Mouse (Mus musculus) midbrain, embryonic 11.5 days (tissue): Measurements from ENCODE around the gene Shc1. TPM values are rescaled to one million over a fixed set of nuclear protein-coding genes. Genes with fewer than 3 reads are reported as not detected.

Experiments used
- ATAC-seq: fragments of 200-750 bp; cut with Nextera tagmentation; 2 replicates; pipeline ENCODE4 v1.8.0; 2017; ENCODE audit warnings: moderate TSS enrichment, moderate library complexity; ENCODE audit not compliant: low FRiP score
- DNase-seq: peaks from one replicate; pipeline ENCODE4 v3.0.0; 2015; ENCODE audit warnings: low spot score; ENCODE audit errors: missing footprints
- H3K27ac ChIP-seq: fragments of 300-500 bp; sonication (generic); 2 replicates; pipeline ENCODE4 v1.5.1; 2014; ENCODE audit warnings: low read depth, low read length
- H3K27me3 ChIP-seq: fragments of 300-500 bp; sonication (generic); 2 replicates; pipeline ENCODE4 v1.6.1; 2014; ENCODE audit warnings: mild to moderate bottlenecking, low read length, moderate library complexity, mixed read lengths; ENCODE audit not compliant: control insufficient read depth, insufficient read depth
- H3K36me3 ChIP-seq: fragments of 300-500 bp; sonication (generic); 2 replicates; pipeline ENCODE4 v1.6.1; 2014; ENCODE audit warnings: mild to moderate bottlenecking, low read length, moderate library complexity, mixed read lengths; ENCODE audit not compliant: control insufficient read depth, insufficient read depth
- H3K4me1 ChIP-seq: fragments of 300-500 bp; sonication (generic); 2 replicates; pipeline ENCODE4 v1.6.1; 2014; ENCODE audit warnings: low read length; ENCODE audit not compliant: control insufficient read depth, insufficient read depth
- H3K4me2 ChIP-seq: fragments of 300-500 bp; sonication (generic); 2 replicates; pipeline ENCODE4 v1.6.1; 2014; ENCODE audit warnings: mild to moderate bottlenecking, moderate library complexity
- H3K4me3 ChIP-seq: fragments of 300-500 bp; sonication (generic); 2 replicates; pipeline ENCODE4 v1.5.1; 2014; ENCODE audit warnings: low read depth, low read length
- H3K9ac ChIP-seq: fragments of 300-500 bp; sonication (generic); 2 replicates; pipeline ENCODE4 v1.6.1; 2014; ENCODE audit warnings: low read length
- H3K9me3 ChIP-seq: fragments of 300-500 bp; sonication (generic); 2 replicates; pipeline ENCODE4 v1.6.1; 2016; ENCODE audit warnings: low read length; ENCODE audit not compliant: control insufficient read depth
- WGBS: fragments of 180-500 bp; shearing (Covaris S2); extraction: QIAGEN DNeasy Blood & Tissue Kit; methylation state at CpG from one replicate; pipeline ENCODE4 v1.1.7; 2014; 5-methylcytosine and 5-hydroxymethylcytosine counted together
- polyA plus RNA-seq: library from polyadenylated mRNA; unstranded; fragments of >200 nt; fragmentation: Nextera tagmentation; extraction: Ambion mirVana; gene quantifications from 2 replicates; pipeline ENCODE4 v1.2.1, GENCODE M21; 2014

Gene Shc1
- polyA plus RNA-seq, 1 experiment from 2014 or later, result 23.4 TPM

DNA sequence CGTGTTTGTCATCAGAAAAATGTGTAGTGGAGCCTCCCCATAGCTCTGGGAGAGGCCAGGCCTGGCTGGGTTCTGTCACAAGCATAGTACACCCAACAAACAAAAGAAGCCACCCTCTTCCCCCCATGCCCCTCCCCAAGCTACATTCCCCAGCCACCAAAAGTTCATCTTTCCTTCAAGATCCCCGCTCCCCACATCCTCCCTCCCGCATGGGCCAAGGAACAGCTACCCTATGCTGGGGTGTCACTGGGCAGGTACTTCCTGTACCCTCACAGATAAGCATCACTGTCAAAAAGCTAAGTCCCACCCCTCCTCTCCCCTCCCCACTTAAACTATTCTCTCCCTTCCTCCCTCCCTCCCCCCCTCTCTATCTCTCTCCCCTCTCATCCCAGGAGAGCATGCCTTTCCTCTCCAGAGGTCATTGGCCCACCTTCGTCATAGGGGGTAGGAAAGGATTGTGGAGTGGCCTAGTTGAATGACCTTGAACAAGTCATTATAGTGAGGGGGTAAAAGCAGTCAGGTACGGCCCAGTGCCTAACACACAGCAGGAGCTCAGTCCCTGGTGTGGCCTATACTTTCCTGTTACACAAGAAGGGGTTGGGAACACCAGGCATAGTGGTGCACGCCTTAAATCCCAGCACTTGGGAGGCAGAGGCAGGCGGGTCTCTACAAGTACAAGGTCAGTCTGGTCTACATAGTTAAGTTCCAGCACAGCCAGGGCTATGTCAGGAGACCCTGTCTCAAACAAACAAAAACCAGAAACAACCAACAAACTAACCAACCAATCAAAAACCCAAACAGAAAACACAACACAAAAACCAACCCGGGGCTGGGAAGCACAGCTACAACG, 36.0 kb upstream of the Shc1 start:
- Histone ChIP-seq H3K27me3 (no peaks in the 10 kb centered on the region), H3K4me1 (peaks cover 21% of the 10 kb centered on the region), H3K36me3 (no peaks in the 10 kb centered on the region), H3K9me3 (no peaks in the 10 kb centered on the region), H3K4me3 (no peak overlapping the region), H3K9ac (no peak overlapping the region), H3K4me2 (no peak overlapping the region), H3K27ac (no peak overlapping the region)
- DNase-seq, result no peak
- no peak for ATAC-seq
- 90% methylated on average over 9 of the region's 9 CpGs for WGBS

DNA sequence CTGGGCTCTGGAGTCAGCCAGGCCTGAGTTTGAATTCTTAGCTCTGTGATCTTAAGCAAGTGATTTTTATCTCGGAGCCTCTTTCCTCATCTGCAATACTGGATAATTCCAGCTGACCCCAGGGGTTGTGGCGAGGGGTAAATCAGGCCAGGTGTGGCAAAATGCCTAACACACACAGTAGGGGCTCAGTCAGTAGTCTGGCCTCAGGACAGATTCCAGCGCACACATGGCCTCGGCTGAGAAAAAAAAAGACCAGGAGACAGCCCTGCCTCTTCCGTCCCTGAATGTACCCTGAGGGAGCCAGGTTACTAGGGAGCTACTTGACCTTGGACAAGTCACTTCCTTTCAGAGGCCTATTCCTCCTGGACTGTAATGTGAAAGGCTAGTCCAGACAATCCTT, 35.3 kb upstream of the Shc1 start:
- no peak overlapping the region for H3K27ac ChIP-seq
- no peak overlapping the region for H3K9ac ChIP-seq
- no peak for DNase-seq
- H3K27me3 ChIP-seq, result no peaks in the 10 kb centered on the region
- peaks cover 20% of the 10 kb centered on the region for H3K4me1 ChIP-seq
- no peaks in the 10 kb centered on the region for H3K9me3 ChIP-seq
- H3K4me3 ChIP-seq, result no peak overlapping the region
- ATAC-seq, result no peak
- H3K4me2 ChIP-seq, result no peak overlapping the region
- 86% methylated on average over 5 of the region's 5 CpGs for WGBS
- no peaks in the 10 kb centered on the region for H3K36me3 ChIP-seq

DNA sequence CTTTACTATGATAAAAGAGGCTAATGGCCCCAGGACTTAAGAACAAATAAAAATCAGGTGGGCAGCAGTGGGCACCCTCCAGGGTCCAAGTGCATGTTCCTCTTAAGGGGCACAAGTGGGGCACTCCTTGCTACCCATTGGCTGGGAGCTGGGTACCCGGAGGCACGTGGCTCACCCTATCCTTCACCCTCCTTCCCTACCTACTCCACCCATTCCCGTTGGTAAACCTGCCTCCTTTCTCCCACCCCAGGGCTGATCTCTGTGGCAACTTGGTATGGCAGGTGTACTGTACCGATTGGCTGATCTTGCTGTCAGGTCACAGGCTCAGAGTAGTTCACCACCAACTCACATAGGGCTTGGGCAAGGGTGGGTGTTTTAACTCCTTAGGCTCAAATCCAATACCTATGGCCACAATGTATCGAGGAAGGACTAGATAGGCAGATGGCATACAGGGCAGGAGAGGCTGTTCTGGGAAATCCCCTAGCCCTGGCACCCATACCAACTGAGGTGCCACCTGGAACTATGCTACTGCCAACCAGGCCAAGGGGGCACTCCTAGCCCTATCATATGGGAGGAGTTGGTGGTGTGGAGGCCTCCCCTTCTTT, 34.5 kb upstream of the Shc1 start:
- 86% methylated on average over 5 of the region's 5 CpGs for WGBS
- peaks cover 14% of the 10 kb centered on the region for H3K4me1 ChIP-seq
- no peak overlapping the region for H3K4me2 ChIP-seq
- no peak overlapping the region for H3K27ac ChIP-seq
- no peaks in the 10 kb centered on the region for H3K9me3 ChIP-seq
- no peak overlapping the region for H3K4me3 ChIP-seq
- DNase-seq (no peak), ATAC-seq (no peak)
- no peaks in the 10 kb centered on the region for H3K27me3 ChIP-seq
- no peak overlapping the region for H3K9ac ChIP-seq
- no peaks in the 10 kb centered on the region for H3K36me3 ChIP-seq

DNA sequence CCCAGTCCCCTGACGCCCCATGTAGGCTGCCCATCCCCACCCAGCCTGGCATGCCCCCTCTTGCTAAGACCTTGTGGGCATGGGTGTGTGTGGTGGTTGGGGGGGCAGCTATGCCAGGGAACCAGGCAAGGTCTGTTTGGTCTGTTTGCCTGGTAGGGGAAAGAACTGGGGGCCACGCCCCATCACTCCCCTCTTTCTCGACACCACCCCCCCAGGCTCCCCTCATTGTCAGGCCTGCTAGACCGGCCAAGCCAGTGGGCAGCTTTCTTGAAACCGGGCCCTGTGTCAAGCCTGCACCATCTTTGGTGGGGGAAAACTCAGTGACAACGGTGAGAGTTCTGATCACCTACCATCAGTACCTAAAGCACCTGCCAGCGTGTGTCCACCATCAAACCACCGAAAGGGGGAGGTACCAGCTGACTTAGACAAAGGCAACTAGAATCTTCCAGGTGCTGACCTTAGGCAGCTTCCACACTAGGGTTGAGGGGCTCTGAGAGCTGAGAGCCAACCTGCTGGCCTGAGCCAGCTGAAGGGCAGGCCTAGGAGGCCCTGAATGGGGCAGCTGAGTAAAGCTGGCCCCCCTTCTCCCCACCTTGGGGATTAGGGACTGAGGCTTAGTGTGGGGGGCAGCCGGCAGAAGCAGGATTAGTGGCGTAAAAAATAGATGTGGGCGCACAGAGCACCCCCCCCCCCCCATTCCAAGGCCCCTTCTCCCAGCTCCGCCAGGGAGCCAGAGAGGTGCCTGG, 33.7 kb upstream of the Shc1 start:
- H3K9me3 ChIP-seq, result no peaks in the 10 kb centered on the region
- no peaks in the 10 kb centered on the region for H3K36me3 ChIP-seq
- H3K9ac ChIP-seq, result no peak overlapping the region
- H3K4me2 ChIP-seq, result no peak overlapping the region
- H3K4me3 ChIP-seq, result no peak overlapping the region
- ATAC-seq (peak; percentile 47; the same call in 1 of the 2 replicates), DNase-seq (no peak)
- H3K4me1 ChIP-seq, result peaks cover 10% of the 10 kb centered on the region
- H3K27ac ChIP-seq, result no peak overlapping the region
- WGBS, result 47% methylated on average over 12 of the region's 12 CpGs
- no peaks in the 10 kb centered on the region for H3K27me3 ChIP-seq

DNA sequence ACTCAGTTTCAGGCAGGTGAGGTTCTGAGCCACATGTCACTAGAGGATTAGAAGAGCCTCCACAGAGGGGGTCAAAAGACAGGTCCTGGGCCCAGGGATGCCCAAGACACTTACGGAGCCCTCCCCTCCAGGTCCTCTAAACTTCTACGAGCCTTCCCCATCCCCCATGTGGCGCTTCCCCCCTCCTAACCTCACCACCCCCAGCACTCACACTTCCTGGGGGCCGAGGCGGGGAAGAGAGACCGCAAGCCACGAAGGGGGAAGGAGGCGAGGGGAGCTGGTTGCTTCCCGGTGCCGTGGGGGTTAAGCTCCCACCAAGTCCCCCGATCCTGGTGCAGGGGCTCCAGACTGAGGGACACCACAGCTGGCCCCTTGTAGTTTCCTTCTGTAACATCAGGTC, 32.8 kb upstream of the Shc1 start:
- H3K9ac ChIP-seq, result no peak overlapping the region
- H3K36me3 ChIP-seq, result no peaks in the 10 kb centered on the region
- no peak overlapping the region for H3K4me2 ChIP-seq
- WGBS, result 41% methylated on average over 11 of the region's 11 CpGs
- no peak overlapping the region for H3K27ac ChIP-seq
- DNase-seq (no peak), ATAC-seq (no peak)
- H3K27me3 ChIP-seq, result no peaks in the 10 kb centered on the region; the same call in 1 of the 2 replicates
- H3K9me3 ChIP-seq, result no peaks in the 10 kb centered on the region
- peaks cover 10% of the 10 kb centered on the region for H3K4me1 ChIP-seq
- no peak overlapping the region for H3K4me3 ChIP-seq

DNA sequence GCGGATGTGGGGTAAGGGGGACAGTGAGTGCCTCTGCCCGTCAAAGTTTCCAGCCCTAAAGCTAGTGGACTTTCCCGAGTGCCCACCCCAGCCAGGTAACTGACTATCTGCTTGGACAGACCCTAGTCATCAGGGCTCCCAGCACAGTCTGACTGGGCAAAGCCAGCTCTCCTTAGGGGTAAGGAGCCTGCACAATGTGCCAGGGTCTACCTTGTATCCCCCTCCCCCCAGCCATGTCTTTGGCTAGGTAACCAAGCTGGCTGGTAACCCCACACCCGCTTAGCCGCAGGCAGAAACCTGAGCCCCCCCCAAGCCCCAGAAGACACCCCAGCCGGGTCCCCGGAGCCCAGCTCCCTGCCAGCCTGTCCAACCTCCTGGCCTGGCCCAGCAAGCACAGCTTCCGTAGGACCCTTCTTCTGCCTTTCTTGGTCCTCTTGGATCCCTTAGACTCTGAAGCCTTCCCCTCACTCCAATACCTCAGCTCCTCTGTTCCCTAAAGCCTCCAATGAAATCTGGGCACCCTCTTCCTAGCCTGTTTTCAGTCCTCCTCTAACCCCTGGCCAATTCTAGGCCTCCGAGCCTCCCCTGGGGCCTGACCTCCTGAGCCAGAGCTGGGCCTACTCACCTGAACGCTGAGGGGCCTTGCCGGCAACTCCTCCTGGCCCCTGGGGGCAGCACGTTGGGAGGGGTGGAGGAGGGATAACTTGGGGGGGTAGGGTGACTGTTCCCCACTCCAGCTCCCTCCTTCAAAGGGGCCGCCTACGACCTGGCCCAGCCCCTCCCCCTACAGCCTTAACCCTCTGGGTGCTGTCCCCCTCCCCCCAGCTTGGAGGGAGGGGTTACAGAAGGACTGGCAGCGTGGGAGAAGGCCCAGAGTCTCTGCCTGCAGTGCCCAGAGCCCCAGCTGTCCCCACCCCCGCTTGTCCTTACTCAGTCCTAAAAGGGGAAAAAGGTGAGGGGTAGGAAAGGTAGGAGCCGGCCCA, 31.5 kb upstream of the Shc1 start:
- H3K4me1 ChIP-seq, result peaks cover 20% of the 10 kb centered on the region
- no peaks in the 10 kb centered on the region for H3K9me3 ChIP-seq
- 53% methylated on average over 17 of the region's 17 CpGs for WGBS
- no peaks in the 10 kb centered on the region for H3K36me3 ChIP-seq
- no peak overlapping the region for H3K4me2 ChIP-seq
- H3K9ac ChIP-seq, result no peak overlapping the region
- no peak overlapping the region for H3K27ac ChIP-seq
- H3K27me3 ChIP-seq, result peaks cover 6% of the 10 kb centered on the region
- H3K4me3 ChIP-seq, result no peak overlapping the region
- no peak for DNase-seq
- ATAC-seq, result no peak

DNA sequence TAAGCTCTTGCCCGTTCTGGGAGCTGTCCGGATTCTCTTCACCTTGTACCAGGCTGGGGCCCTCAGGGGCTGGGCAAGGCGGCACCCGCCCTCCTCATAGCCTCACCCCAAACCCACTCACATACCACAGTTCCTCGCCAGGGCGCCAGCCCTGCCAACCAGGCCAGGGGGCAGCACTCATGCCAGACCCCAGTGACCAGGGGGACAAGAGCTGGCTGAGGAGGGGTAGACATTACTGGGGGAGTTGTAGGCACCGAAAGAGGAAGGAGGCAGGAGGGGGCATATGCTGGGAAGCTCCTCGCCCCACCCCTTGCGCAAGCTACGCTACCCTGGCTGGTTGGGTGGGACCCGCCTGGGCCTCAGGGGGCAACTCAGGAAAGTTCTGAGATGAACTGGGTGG, 30.6 kb upstream of the Shc1 start:
- Histone ChIP-seq H3K4me3 (no peak overlapping the region), H3K9ac (no peak overlapping the region), H3K4me2 (no peak overlapping the region), H3K4me1 (peaks cover 27% of the 10 kb centered on the region), H3K27me3 (peaks cover 11% of the 10 kb centered on the region), H3K27ac (no peak overlapping the region), H3K9me3 (no peaks in the 10 kb centered on the region), H3K36me3 (no peaks in the 10 kb centered on the region)
- no peak for ATAC-seq
- WGBS, result 71% methylated on average over 11 of the region's 11 CpGs
- DNase-seq, result no peak

DNA sequence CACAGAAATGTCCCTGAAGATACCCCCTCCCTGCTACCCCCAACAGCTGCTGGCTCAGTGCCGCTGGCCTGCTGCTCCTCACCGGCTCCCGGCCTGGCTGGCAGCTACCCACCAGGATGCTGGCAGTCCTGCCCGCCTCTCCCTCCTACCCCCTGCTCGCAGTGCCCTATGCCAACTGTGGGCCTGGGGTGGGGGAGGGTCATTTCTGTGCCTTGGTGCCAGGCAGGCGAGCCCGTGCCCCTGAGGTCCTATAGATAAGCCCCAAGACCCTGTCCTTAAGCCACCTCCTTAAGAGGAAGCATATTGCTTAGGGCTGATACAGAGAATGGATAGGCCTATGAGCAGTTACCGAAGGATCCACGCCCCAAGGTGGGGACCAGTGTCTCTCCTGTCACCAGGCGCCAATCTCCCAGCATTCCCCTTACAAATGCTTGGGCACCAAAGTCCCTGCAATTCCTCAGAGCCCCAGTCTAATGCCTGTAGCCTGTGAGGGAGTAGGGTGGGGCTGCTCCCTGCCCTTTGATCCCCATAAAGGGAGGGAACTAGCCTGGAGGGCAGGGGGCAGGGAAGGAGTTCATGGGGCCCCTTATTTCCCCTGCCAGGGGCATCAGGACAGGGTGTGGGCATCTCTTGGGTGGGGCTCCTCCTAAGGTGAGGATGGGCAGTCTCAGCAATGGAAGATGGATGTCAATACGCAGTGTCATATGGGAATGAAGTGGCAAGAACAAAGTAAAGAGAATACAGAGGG, 29.9 kb upstream of the Shc1 start:
- H3K36me3 ChIP-seq, result no peaks in the 10 kb centered on the region
- ATAC-seq (no peak), DNase-seq (no peak)
- peaks cover 33% of the 10 kb centered on the region for H3K4me1 ChIP-seq
- WGBS, result 77% methylated on average over 11 of the region's 11 CpGs
- no peak overlapping the region for H3K4me3 ChIP-seq
- no peak overlapping the region for H3K4me2 ChIP-seq
- no peaks in the 10 kb centered on the region for H3K9me3 ChIP-seq
- H3K27me3 ChIP-seq, result peaks cover 11% of the 10 kb centered on the region
- no peak overlapping the region for H3K9ac ChIP-seq
- H3K27ac ChIP-seq, result no peak overlapping the region
